Mouse (Mus musculus): ENCODE results near the gene Pkp2. TPM values are rescaled to one million over a fixed set of nuclear protein-coding genes. Genes with fewer than 3 reads are reported as not detected.
A peak's percentile ranks its signal among the peaks of the same experiment; 100 is the strongest.
"Not testable (repeated sequence)": the region's sequence is repeated elsewhere in the genome, so short reads cannot be mapped to it uniquely, and the experiment has no call there.

The Pkp2 gene
- 14.4 and 18.5 TPM in 2 replicates for polyA plus RNA-seq (2015; fragmentation: Nextera tagmentation; extraction: Ambion mirVana)

DNA sequence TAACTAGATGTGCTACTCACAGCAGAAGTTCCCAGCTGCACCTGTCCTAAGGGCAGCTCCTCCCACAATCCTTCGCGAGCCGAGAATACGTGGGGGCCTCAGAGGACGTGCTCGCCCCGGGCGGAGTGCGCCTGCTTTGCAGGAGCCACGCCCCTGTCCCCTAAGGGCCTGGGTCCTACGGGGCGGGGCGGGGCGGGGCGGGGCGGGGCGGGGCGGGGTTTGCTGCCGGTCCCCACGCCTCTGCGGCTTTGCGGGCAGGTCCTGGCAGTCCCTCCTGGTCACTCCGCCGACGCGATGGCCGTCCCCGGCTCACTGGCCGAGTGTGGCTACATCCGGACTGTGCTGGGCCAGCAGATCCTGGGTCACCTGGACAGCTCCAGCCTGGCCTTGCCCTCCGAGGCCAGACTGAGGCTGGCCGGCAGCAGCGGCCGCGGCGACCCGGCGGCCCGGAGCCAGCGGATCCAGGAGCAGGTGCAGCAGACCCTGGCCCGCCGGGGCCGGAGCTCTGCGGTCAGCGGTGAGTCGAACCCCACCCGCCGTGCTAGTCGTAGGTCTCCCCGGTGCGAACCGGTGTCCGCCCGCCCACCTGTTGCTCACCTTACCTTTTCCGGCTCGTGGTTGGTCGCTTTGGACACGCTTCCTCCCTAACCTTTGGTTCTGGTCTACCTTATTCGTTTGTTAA lies at the start of gene Pkp2:
TSS of gene Pkp2 (plus strand) at position 240 of the 682 bp plus-strand sequence.
- peak; percentile 84 for DNase-seq
- peak within 1 kb of the TSS; percentile 76 for H3K9ac ChIP-seq (replicated peaks)
- H3K9me3 ChIP-seq (ENCODE audit: low read length) = no peaks in the 10 kb centered on the region
- WGBS (ENCODE audit: insufficient replicate concordance) = 2% methylated on average over 54 of the region's 59 CpGs
- H3K4me1 ChIP-seq (ENCODE audit: insufficient read depth) = peaks cover 10% of the 10 kb centered on the region; the same call in 1 of the 2 replicates
- H3K27me3 ChIP-seq (ENCODE audit: insufficient read depth, low read length) = 0 out of 2 replicates have a peak, but pooled peaks cover 6% of the 10 kb centered on the region
- TF ChIP-seq EP300 (IDR thresholded peaks at IDR 0.05; ENCODE audit: low read depth) = no peak
- TF ChIP-seq CTCF (IDR thresholded peaks at IDR 0.05; ENCODE audit: low read depth) = no peak
- H3K27ac ChIP-seq (ENCODE audit: low read depth) = peak within 1 kb of the TSS; percentile 98
- peak within 1 kb of the TSS; percentile 75 for H3K4me3 ChIP-seq (ENCODE audit: low read depth, low read length)
- no peaks in the 10 kb centered on the region for H3K36me3 ChIP-seq (replicated peaks; ENCODE audit: insufficient read depth, low read length)
- ATAC-seq = peak; percentile 91
- peak within 1 kb of the TSS; percentile 94 for H3K4me2 ChIP-seq (ENCODE audit: low read depth, low read length)

DNA sequence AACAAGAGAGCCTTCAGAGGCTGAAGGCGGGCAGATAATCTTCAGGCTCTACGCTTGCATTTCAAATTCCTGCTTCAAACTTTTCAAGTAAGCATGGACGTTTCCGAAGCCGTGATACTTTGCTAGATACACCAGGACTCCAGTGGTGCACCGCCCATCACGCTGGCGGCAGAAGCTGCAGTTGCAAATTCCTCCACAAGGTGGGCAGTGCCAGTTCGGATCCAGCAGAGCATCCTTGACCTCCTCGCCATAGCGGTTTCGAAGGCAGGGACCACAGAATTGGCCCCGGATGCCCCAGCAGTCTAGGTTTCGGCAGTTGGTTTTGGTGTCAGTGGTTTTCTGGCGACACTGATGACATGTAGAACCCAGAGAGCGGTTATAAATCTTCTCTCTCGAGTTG lies 15.7 kb upstream of the Pkp2 start:
- Histone ChIP-seq H3K27me3 (ENCODE audit: insufficient read depth, low read length) (no peaks in the 10 kb centered on the region), H3K27ac (ENCODE audit: low read depth) (no peak overlapping the region), H3K4me1 (ENCODE audit: insufficient read depth) (no peaks in the 10 kb centered on the region), H3K9ac (replicated peaks) (no peak overlapping the region), H3K4me3 (ENCODE audit: low read depth, low read length) (no peak overlapping the region), H3K4me2 (ENCODE audit: low read depth, low read length) (no peak overlapping the region), H3K36me3 (replicated peaks; ENCODE audit: insufficient read depth, low read length) (no peaks in the 10 kb centered on the region), H3K9me3 (ENCODE audit: low read length) (no peaks in the 10 kb centered on the region)
- WGBS (ENCODE audit: insufficient replicate concordance) = 52% methylated on average over 17 of the region's 17 CpGs
- ATAC-seq = no peak
- TF ChIP-seq CTCF (IDR thresholded peaks at IDR 0.05; ENCODE audit: low read depth) (peak; percentile 34), EP300 (IDR thresholded peaks at IDR 0.05; ENCODE audit: low read depth) (no peak)
- DNase-seq = no peak

DNA sequence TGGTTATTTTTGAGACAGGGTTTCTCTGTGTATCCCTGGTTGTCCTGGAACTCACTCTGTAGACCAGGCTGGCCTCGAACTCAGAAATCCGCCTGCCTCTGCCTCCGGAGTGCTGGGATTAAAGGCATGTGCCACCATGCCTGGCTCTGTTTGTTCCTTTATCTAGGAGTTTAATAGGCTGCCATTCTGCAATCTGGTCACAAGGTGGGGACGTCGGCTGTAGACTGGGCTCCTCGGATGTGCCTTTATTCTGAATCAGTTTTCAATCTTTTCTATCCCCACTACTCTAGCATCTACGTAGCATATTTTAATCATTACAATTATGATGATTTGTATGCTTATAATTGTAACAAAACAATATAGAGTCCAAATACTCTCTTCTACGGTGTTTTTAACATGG lies 11.1 kb upstream of the Pkp2 start:
- DNase-seq = peak; percentile 30
- H3K27ac ChIP-seq (ENCODE audit: low read depth); H3K9ac ChIP-seq (replicated peaks); H3K27me3 ChIP-seq (ENCODE audit: insufficient read depth, low read length); H3K36me3 ChIP-seq (replicated peaks; ENCODE audit: insufficient read depth, low read length); H3K4me2 ChIP-seq (ENCODE audit: low read depth, low read length); H3K9me3 ChIP-seq (ENCODE audit: low read length); H3K4me1 ChIP-seq (ENCODE audit: insufficient read depth); H3K4me3 ChIP-seq (ENCODE audit: low read depth, low read length): not testable (repeated sequence)
- ATAC-seq = peak; percentile 56
- TF ChIP-seq CTCF (IDR thresholded peaks at IDR 0.05; ENCODE audit: low read depth) = peak; percentile 76
- WGBS (ENCODE audit: insufficient replicate concordance) = 39% methylated on average over 8 of the region's 8 CpGs

DNA sequence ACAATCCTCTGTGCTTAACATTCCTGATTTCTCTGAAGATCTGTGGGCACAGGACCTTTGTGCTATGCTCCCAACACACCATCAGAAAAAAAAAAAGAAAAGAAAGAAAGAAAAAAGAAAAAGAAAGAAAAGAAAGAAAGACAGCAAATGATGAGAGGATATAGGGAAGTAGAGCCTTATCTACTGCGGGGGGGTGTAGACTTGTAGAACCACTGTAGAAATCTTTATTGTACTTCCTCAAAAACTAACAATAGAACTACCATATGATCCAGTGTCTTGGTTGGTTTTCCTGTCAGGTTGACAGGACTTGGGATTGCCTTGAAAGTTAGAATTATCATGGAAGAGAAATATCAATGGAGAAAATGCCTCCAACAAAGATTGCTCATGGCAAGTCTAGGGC lies 8.5 kb upstream of the Pkp2 start:
- 45% methylated on average over 1 of the region's 1 CpGs for WGBS (ENCODE audit: insufficient replicate concordance)
- no peak for ATAC-seq
- Histone ChIP-seq H3K36me3 (replicated peaks; ENCODE audit: insufficient read depth, low read length) (no peaks in the 10 kb centered on the region), H3K4me1 (ENCODE audit: insufficient read depth) (no peaks in the 10 kb centered on the region), H3K27me3 (ENCODE audit: insufficient read depth, low read length) (no peaks in the 10 kb centered on the region), H3K4me3 (ENCODE audit: low read depth, low read length) (no peak overlapping the region), H3K4me2 (ENCODE audit: low read depth, low read length) (no peak overlapping the region), H3K9me3 (ENCODE audit: low read length) (no peaks in the 10 kb centered on the region), H3K9ac (replicated peaks) (no peak overlapping the region), H3K27ac (ENCODE audit: low read depth) (no peak overlapping the region)
- TF ChIP-seq EP300 (IDR thresholded peaks at IDR 0.05; ENCODE audit: low read depth) (no peak), CTCF (IDR thresholded peaks at IDR 0.05; ENCODE audit: low read depth) (no peak)
- DNase-seq = no peak

DNA sequence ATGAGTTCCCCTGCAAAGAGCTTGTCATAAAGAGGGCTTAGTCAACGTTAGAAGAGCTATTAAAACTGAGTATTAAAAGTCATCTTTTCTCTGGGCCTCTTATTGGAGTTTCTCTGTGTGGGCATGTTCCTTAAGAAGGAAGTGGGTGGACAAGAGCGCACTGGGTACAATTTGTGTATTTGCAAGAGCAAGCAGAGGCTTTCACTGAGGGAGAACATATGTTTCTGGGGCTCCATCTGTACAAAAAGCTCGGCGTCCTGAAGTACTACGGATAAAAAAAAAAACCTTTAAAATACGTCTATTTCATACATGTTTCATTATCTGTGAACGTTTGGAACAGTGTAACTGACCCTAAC lies 417 bp upstream of the Pkp2 start:
- H3K9me3 ChIP-seq (ENCODE audit: low read length) = no peaks in the 10 kb centered on the region
- no peak overlapping the region; the same call in 1 of the 2 replicates for H3K27ac ChIP-seq (ENCODE audit: low read depth)
- H3K9ac ChIP-seq (replicated peaks) = peak overlapping the region; percentile 76; the same call in 1 of the 2 replicates
- H3K36me3 ChIP-seq (replicated peaks; ENCODE audit: insufficient read depth, low read length) = no peaks in the 10 kb centered on the region
- no peak for ATAC-seq
- H3K4me1 ChIP-seq (ENCODE audit: insufficient read depth) = peaks cover 10% of the 10 kb centered on the region; the same call in 1 of the 2 replicates
- DNase-seq = no peak
- H3K27me3 ChIP-seq (ENCODE audit: insufficient read depth, low read length) = 0 out of 2 replicates have a peak, but pooled peaks cover 6% of the 10 kb centered on the region
- H3K4me2 ChIP-seq (ENCODE audit: low read depth, low read length) = peak overlapping the region; percentile 94
- TF ChIP-seq EP300 (IDR thresholded peaks at IDR 0.05; ENCODE audit: low read depth) (no peak), CTCF (IDR thresholded peaks at IDR 0.05; ENCODE audit: low read depth) (no peak)
- peak overlapping the region; percentile 75 for H3K4me3 ChIP-seq (ENCODE audit: low read depth, low read length)
- WGBS (ENCODE audit: insufficient replicate concordance) = 18% methylated on average over 7 of the region's 7 CpGs

DNA sequence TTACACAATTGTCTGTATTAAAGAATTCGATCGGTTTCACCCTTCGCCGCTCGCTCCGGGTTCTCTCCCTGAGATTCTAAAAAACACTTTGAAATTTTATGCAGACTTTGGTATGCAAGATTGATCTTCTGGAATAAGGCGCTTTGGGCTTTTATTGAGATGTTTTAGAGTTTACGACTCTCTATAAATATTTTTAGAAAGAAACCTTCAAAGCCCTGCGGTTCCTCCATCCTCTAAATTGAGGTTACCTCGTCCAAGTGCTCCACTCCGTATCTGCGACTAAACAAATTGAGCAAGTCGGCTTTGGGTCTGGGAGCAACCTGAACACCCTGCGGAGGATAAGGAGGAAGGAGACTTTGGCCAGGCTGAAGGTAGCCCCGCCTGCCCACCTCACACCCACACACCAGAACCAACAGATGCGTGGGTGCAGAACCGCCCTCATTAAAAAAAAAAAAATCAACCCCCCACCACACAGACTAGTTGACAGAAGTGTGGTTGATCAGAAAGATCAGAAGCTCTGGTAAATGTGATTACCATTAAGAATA lies 715 bp downstream of the Pkp2 start:
- no peaks in the 10 kb centered on the region for H3K9me3 ChIP-seq (ENCODE audit: low read length)
- H3K4me1 ChIP-seq (ENCODE audit: insufficient read depth) = peaks cover 10% of the 10 kb centered on the region; the same call in 1 of the 2 replicates
- whole genome bisulfite sequencing (ENCODE audit: insufficient replicate concordance) = 2% methylated on average over 17 of the region's 17 CpGs
- 0 out of 2 replicates have a peak, but pooled peaks cover 6% of the 10 kb centered on the region for H3K27me3 ChIP-seq (ENCODE audit: insufficient read depth, low read length)
- TF ChIP-seq EP300 (IDR thresholded peaks at IDR 0.05; ENCODE audit: low read depth) (no peak), CTCF (IDR thresholded peaks at IDR 0.05; ENCODE audit: low read depth) (no peak)
- peak; percentile 48 for ATAC-seq
- peak overlapping the region; percentile 75 for H3K4me3 ChIP-seq (ENCODE audit: low read depth, low read length)
- no peaks in the 10 kb centered on the region for H3K36me3 ChIP-seq (replicated peaks; ENCODE audit: insufficient read depth, low read length)
- peak overlapping the region; percentile 98 for H3K27ac ChIP-seq (ENCODE audit: low read depth)
- H3K9ac ChIP-seq (replicated peaks) = peak overlapping the region; percentile 76
- peak; percentile 24 for DNase-seq
- peak overlapping the region; percentile 94 for H3K4me2 ChIP-seq (ENCODE audit: low read depth, low read length)

Data from liver, postnatal 0 days (tissue).